Mouse (Mus musculus) hindbrain, embryonic 14.5 days (tissue): Measurements from ENCODE around the gene Lrp6. TPM values are rescaled to one million over a fixed set of nuclear protein-coding genes. Genes with fewer than 3 reads are reported as not detected.
A peak's percentile ranks its signal among the peaks of the same experiment; 100 is the strongest.

Experiments
- ATAC-seq: fragments of 200-750 bp; cut with Nextera tagmentation; 2 replicates; pipeline ENCODE4 v1.8.0; 2017; ENCODE audit warnings: moderate number of reproducible peaks, mild to moderate bottlenecking, moderate TSS enrichment, moderate library complexity; ENCODE audit not compliant: low FRiP score
- DNase-seq: peaks from one replicate; pipeline ENCODE4 v3.0.0-alpha.2; 2015; ENCODE audit warnings: low spot score
- H3K27ac ChIP-seq: fragments of 300-500 bp; sonication (generic); 2 replicates; pipeline ENCODE4 v1.5.1; 2014; ENCODE audit warnings: mild to moderate bottlenecking, moderate library complexity
- H3K27me3 ChIP-seq: fragments of 300-500 bp; sonication (generic); 2 replicates; pipeline ENCODE4 v1.6.1; 2014; ENCODE audit warnings: mild to moderate bottlenecking, low read length, mixed read lengths; ENCODE audit not compliant: control insufficient read depth, insufficient read depth
- H3K36me3 ChIP-seq: fragments of 300-500 bp; sonication (generic); replicated peaks from 2 replicates; pipeline ENCODE4 v1.6.1; 2014; ENCODE audit not compliant: control insufficient read depth, insufficient read depth
- H3K4me1 ChIP-seq: fragments of 300-500 bp; sonication (generic); replicated peaks from 2 replicates; pipeline ENCODE4 v1.6.1; 2014; ENCODE audit warnings: antibody characterized with exemption, low read length, mixed read lengths; ENCODE audit not compliant: control insufficient read depth, insufficient read depth
- H3K4me2 ChIP-seq: fragments of 300-500 bp; sonication (generic); replicated peaks from 2 replicates; pipeline ENCODE4 v1.6.1; 2014; ENCODE audit warnings: mild to moderate bottlenecking, moderate library complexity
- H3K4me3 ChIP-seq: fragments of 300-500 bp; sonication (generic); replicated peaks from 2 replicates; pipeline ENCODE4 v1.5.1; 2014; ENCODE audit warnings: mild to moderate bottlenecking, low read length
- H3K9ac ChIP-seq: fragments of 300-500 bp; sonication (generic); 2 replicates; pipeline ENCODE4 v1.6.1; 2014
- H3K9me3 ChIP-seq: fragments of 300-500 bp; sonication (generic); 2 replicates; pipeline ENCODE4 v1.6.1; 2016; ENCODE audit warnings: low read length; ENCODE audit not compliant: control insufficient read depth
- WGBS: fragments of 180-500 bp; shearing (Covaris S2); extraction: QIAGEN DNeasy Blood & Tissue Kit; methylation state at CpG from one replicate; pipeline ENCODE4 v1.1.7; 2014; 5-methylcytosine and 5-hydroxymethylcytosine counted together
- polyA plus RNA-seq: library from polyadenylated mRNA; unstranded; fragments of >200 nt; fragmentation: Nextera tagmentation; extraction: Ambion mirVana; gene quantifications from 2 replicates; pipeline ENCODE4 v1.2.1, GENCODE M21; 2014

The Lrp6 gene
- polyA plus RNA-seq, 1 experiment from 2014 or later: 22.3 TPM

DNA sequence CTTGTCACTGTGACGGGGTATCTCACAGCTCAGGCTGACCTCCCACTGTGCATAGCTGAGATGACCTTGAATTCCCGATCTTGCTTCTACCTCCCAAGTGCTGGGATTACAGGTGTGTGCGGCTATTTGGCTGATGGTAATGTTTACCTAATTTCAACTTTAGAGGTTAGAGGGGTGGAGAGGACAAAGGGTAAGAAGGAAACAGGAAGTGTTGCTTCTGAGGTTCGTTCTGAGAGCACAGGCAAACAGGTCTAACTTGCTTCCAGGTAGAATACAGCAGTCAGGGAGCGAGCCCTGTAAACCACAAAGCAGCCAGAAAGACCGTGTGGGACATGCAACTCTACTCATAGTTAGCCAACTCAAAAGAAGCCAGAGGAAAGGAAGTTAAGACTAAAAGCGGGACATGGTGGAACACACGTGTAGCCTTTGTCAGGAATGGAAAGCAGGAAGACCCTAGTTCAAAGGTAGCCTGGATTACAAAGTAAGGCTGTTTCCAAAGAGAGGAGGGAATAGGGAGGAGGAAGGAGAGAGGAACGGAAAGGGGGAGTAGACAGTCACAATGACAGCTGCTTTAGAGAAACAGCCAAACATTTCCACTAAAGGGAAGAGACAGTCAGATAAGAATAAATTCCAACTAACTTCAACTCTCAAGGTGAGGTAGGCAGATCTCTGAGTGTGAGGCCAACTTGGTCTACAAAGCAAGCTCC, 123.4 kb downstream of the Lrp6 start:
- Histone ChIP-seq H3K27me3 (no peaks in the 10 kb centered on the region), H3K36me3 (peaks cover 10% of the 10 kb centered on the region), H3K27ac (no peak overlapping the region), H3K4me3 (no peak overlapping the region), H3K4me1 (0 out of 2 replicates have a peak, but pooled peaks cover 15% of the 10 kb centered on the region), H3K4me2 (no peak overlapping the region), H3K9me3 (no peaks in the 10 kb centered on the region), H3K9ac (no peak overlapping the region)
- DNase-seq: no peak
- no peak for ATAC-seq
- WGBS: 82% methylated on average over 9 of the region's 9 CpGs

- no peak overlapping the region for H3K4me2 ChIP-seq
- WGBS: 92% methylated on average over 5 of the region's 5 CpGs
- H3K4me3 ChIP-seq: no peak overlapping the region
- H3K9me3 ChIP-seq: no peaks in the 10 kb centered on the region
- H3K9ac ChIP-seq: no peak overlapping the region
- H3K4me1 ChIP-seq: 0 out of 2 replicates have a peak, but pooled peaks cover 15% of the 10 kb centered on the region
- H3K27me3 ChIP-seq: no peaks in the 10 kb centered on the region
- no peak for DNase-seq
- no peak for ATAC-seq
- H3K27ac ChIP-seq: no peak overlapping the region
- H3K36me3 ChIP-seq: peaks cover 9% of the 10 kb centered on the region
Measured at GRCm38 (mm10) chr6:134442219-134442618, 124.5 kb downstream of the Lrp6 start.

DNA sequence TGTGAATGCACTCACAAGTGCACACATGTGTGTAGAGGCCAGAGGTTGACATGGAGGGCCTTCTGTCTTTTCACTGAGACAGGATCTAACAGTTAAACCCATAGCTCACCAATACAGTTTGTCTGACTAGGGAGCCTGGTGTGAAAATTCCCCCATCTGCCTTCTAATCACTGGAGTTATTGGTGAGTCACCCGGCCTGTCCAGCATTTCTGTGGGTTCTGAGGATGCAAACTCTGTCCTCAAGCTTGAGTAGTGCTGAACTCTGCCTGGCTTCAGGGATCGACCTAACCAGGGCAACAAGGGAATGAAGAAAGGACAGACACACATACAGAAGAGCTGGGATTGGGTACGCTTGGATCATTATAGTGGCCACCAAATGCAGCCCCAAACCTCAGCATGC, 125.0 kb downstream of the Lrp6 start:
- Histone ChIP-seq H3K9ac (no peak overlapping the region), H3K36me3 (peaks cover 9% of the 10 kb centered on the region), H3K9me3 (no peaks in the 10 kb centered on the region), H3K4me2 (no peak overlapping the region), H3K27ac (no peak overlapping the region), H3K4me3 (no peak overlapping the region), H3K4me1 (0 out of 2 replicates have a peak, but pooled peaks cover 15% of the 10 kb centered on the region), H3K27me3 (no peaks in the 10 kb centered on the region)
- ATAC-seq (no peak), DNase-seq (no peak)
- 96% methylated on average over 3 of the region's 3 CpGs for WGBS

DNA sequence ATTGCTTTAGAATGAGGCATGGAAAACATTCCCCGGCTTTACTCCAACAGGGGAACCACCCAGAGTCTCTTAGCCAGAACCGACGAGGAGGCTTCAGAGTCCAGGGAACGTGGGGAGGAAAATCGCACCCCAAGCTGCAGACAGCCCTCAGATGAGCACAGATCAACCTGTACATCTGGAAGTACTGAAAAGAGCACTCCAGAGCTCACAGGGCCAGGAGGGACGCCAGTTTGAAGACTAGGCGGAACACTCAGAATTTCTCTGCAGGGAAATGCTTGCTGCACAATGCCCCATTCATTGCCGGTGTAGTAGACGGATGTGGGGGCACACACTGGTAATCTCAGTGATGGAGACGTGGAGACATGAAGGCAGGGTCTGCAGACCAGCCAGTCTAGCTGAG, 126.7 kb downstream of the Lrp6 start:
- Histone ChIP-seq H3K36me3 (peaks cover 4% of the 10 kb centered on the region), H3K4me1 (0 out of 2 replicates have a peak, but pooled peaks cover 15% of the 10 kb centered on the region), H3K4me2 (peak overlapping the region; percentile 62), H3K9ac (peak overlapping the region; percentile 55), H3K27ac (peak overlapping the region; percentile 77), H3K27me3 (no peaks in the 10 kb centered on the region), H3K4me3 (peak overlapping the region; percentile 26; the same call in 1 of the 2 replicates), H3K9me3 (no peaks in the 10 kb centered on the region)
- ATAC-seq (no peak), DNase-seq (no peak)
- 19% methylated on average over 10 of the region's 10 CpGs for WGBS

DNA sequence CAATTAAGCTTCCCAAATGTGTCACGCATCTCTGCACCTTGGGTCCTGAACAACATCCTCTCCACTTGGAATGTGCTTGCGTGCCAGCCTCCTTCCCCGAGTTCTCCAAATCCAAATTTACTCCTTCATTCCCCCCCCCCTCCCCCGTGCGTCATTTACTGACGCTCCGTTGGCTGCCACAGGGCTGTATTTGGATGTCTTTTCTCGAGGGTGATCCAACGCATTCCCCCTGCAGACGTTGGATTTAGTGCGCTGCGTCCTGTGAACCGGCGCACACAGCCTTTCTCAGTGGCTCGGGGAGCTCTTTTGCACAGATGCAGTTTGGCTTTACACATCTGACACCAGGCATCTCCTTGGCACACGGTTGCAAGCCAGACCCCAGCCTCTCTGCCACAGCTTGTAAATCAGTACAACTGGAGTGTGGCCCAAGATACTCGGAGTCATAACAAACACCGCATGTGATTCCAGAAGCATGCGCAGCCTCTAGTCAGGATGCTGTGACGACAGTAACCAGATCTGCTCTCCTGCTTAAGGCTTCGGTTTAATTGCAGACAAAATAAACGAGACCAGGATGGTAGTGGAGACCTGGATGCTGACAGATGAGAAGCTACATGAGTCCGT, 127.3 kb downstream of the Lrp6 start:
- peak overlapping the region; percentile 55 for H3K9ac ChIP-seq
- peak; percentile 67 for DNase-seq
- peak overlapping the region; percentile 77 for H3K27ac ChIP-seq
- ATAC-seq: peak; percentile 89
- peak overlapping the region; percentile 62 for H3K4me2 ChIP-seq
- peak overlapping the region; percentile 26 for H3K4me3 ChIP-seq
- no peaks in the 10 kb centered on the region for H3K36me3 ChIP-seq
- H3K27me3 ChIP-seq: no peaks in the 10 kb centered on the region
- 9% methylated on average over 23 of the region's 23 CpGs for WGBS
- no peaks in the 10 kb centered on the region for H3K9me3 ChIP-seq
- 0 out of 2 replicates have a peak, but pooled peaks cover 15% of the 10 kb centered on the region for H3K4me1 ChIP-seq

- DNase-seq (no peak), ATAC-seq (no peak)
- Histone ChIP-seq H3K27ac (no peak overlapping the region), H3K4me2 (no peak overlapping the region), H3K4me1 (0 out of 2 replicates have a peak, but pooled peaks cover 15% of the 10 kb centered on the region), H3K27me3 (no peaks in the 10 kb centered on the region), H3K9ac (no peak overlapping the region), H3K4me3 (no peak overlapping the region), H3K36me3 (no peaks in the 10 kb centered on the region), H3K9me3 (no peaks in the 10 kb centered on the region)
- WGBS: 81% methylated on average over 5 of the region's 5 CpGs
Measured at GRCm38 (mm10) chr6:134436955-134437354, 129.8 kb downstream of the Lrp6 start.

DNA sequence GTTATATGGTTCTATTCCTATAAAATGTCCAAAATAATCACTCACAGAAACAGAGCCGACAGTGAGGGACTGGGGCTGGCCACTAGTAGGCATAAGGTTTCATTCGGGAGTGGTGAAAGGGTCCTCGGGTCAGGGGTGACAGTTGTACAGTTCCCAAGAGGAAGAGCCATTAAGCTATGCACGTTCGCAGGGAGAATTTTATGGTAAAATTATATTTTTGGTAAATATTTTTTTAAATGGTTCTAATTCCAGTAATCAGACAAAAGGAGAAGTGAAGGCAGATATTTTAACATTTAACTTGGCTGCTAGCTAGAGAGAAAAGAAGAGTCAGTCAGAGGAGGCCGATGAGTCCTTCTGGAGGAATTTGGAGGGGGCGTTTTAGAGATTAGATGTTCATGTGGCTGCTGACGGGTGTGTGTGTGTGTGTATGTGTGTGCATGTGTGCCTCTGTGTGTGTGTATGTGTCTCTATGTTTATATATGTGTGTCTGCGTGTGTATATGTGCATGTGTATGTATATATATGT, 131.8 kb downstream of the Lrp6 start:
- no peak for ATAC-seq
- Histone ChIP-seq H3K27ac (no peak overlapping the region), H3K36me3 (no peaks in the 10 kb centered on the region), H3K4me2 (no peak overlapping the region), H3K4me3 (no peak overlapping the region), H3K27me3 (no peaks in the 10 kb centered on the region), H3K9me3 (no peaks in the 10 kb centered on the region), H3K4me1 (0 out of 2 replicates have a peak, but pooled peaks cover 13% of the 10 kb centered on the region), H3K9ac (no peak overlapping the region)
- WGBS: 83% methylated on average over 9 of the region's 9 CpGs
- no peak for DNase-seq

DNA sequence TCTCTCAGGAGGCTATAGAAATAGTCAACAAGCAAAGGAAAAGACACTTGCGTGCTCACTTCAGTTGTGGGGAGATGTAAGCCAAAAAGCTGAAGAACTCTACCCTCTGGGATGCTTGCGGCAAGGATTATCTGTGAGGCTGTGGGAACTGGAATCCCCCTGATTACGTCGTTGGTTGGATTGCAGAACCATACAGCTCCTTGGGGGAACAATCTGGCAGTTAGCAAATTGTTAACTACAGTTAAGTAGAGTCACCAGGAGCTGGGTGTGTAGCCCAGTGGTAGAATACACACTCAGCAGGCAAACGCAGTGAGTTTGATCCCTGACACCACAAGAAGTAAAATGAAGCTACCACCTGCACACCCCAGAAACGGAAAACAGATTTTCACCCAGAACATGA, 132.7 kb downstream of the Lrp6 start:
- Histone ChIP-seq H3K9me3 (no peaks in the 10 kb centered on the region), H3K36me3 (no peaks in the 10 kb centered on the region), H3K27ac (no peak overlapping the region), H3K4me3 (no peak overlapping the region), H3K4me1 (0 out of 2 replicates have a peak, but pooled peaks cover 4% of the 10 kb centered on the region), H3K9ac (no peak overlapping the region), H3K4me2 (no peak overlapping the region), H3K27me3 (no peaks in the 10 kb centered on the region)
- ATAC-seq (no peak), DNase-seq (no peak)
- WGBS: 67% methylated on average over 6 of the region's 6 CpGs

- no peak overlapping the region for H3K27ac ChIP-seq
- H3K4me1 ChIP-seq: no peaks in the 10 kb centered on the region
- ATAC-seq: no peak
Measured at GRCm38 (mm10) chr6:134433281-134433680, 133.5 kb downstream of the Lrp6 start.

More at GRCm38 (mm10) chr6:134433281-134433680, 133.5 kb downstream of the Lrp6 start:
- Histone ChIP-seq H3K27me3 (no peaks in the 10 kb centered on the region), H3K9me3 (no peaks in the 10 kb centered on the region), H3K4me2 (no peak overlapping the region), H3K9ac (no peak overlapping the region), H3K36me3 (no peaks in the 10 kb centered on the region), H3K4me3 (no peak overlapping the region)
- 88% methylated on average over 3 of the region's 3 CpGs for WGBS
- no peak for DNase-seq
